8 mouse cellular contexts compared by ENCODE assay signal in genomic region chr17:46511059-46511710, GRCm38 (mm10). TPM values are rescaled to one million over a fixed set of nuclear protein-coding genes. Genes with fewer than 3 reads are reported as not detected.
DNase-seq lines count a peak whose midpoint lies in the region; ATAC-seq and TF ChIP-seq lines count a peak whose summit lies in the region.

No protein-coding gene starts in this region.

- peak; percentile 62 for TF ChIP-seq CTCF in ES-Bruce4 (IDR thresholded peaks at IDR 0.05; ENCODE audit: low read depth, low read length)

- TF ChIP-seq POLR2A in ES-Bruce4 (IDR thresholded peaks at IDR 0.05; ENCODE audit: insufficient read depth, low read length), result no peak

- intact Hi-C loops in heart, postnatal 36 days (cut with DNase I), result loop anchor here (1.0 kb wide), 1 partner anchor 75 kb away; no protein-coding TSS in a partner anchor

- no peak overlapping the region for H3K4me2 ChIP-seq in forebrain, embryonic 13.5 days

- H3K9ac ChIP-seq in ES-Bruce4 (ENCODE audit: low read depth, poor library complexity, severe bottlenecking), result no peak overlapping the region
- no peak overlapping the region for H3K9ac ChIP-seq in forebrain, embryonic 13.5 days

- no peak overlapping the region for H3K27ac ChIP-seq in ES-Bruce4 (ENCODE audit: insufficient read depth, low read length)
- H3K27ac ChIP-seq in forebrain, embryonic 13.5 days, result no peak overlapping the region

- no peak overlapping the region for H3K4me3 ChIP-seq in ES-Bruce4 (ENCODE audit: low read depth, low read length)
- no peak overlapping the region for H3K4me3 ChIP-seq in forebrain, embryonic 13.5 days

- no peak for TF ChIP-seq EP300 in ES-Bruce4 (IDR thresholded peaks at IDR 0.05; ENCODE audit: insufficient read depth, low read depth, low read length)

- DNase-seq in heart, postnatal 4 days, result peak; percentile 46
- DNase-seq in heart, postnatal 36 days, result no peak
- peak; percentile 7 for DNase-seq in lung, postnatal 36 days
- DNase-seq in right cerebral cortex, postnatal 14 days, result no peak
- no peak for DNase-seq in cerebellum, postnatal 36 days
- DNase-seq in cerebellum, adult 11 months, result no peak

- peak; percentile 41; the same call in 1 of the 2 replicates for ATAC-seq in forebrain, embryonic 13.5 days

- no peaks in the 10 kb centered on the region for H3K27me3 ChIP-seq in ES-Bruce4 (ENCODE audit: control insufficient read depth, insufficient read depth, low read length, poor library complexity, severe bottlenecking)
- H3K27me3 ChIP-seq in forebrain, embryonic 13.5 days, result no peaks in the 10 kb centered on the region

- WGBS in forebrain, embryonic 13.5 days, result 38% methylated on average over 11 of the region's 11 CpGs

- no peaks in the 10 kb centered on the region for H3K9me3 ChIP-seq in ES-Bruce4 (replicated peaks; ENCODE audit: control insufficient read depth, insufficient read depth, low read length, poor library complexity, severe bottlenecking)
- H3K9me3 ChIP-seq in forebrain, embryonic 13.5 days (replicated peaks), result no peaks in the 10 kb centered on the region

- H3K4me1 ChIP-seq in ES-Bruce4 (ENCODE audit: control insufficient read depth, insufficient read depth, low read length), result no peaks in the 10 kb centered on the region
- H3K4me1 ChIP-seq in forebrain, embryonic 13.5 days, result no peaks in the 10 kb centered on the region

- no peaks in the 10 kb centered on the region for H3K36me3 ChIP-seq in ES-Bruce4 (ENCODE audit: control insufficient read depth, insufficient read depth, low read length, poor library complexity, severe bottlenecking)
- 0 out of 2 replicates have a peak, but pooled peaks cover 7% of the 10 kb centered on the region for H3K36me3 ChIP-seq in forebrain, embryonic 13.5 days (ENCODE audit: poor library complexity, severe bottlenecking)

RNA-seq across cellular contexts. Expression of gene Dnph1, which starts 14.7 kb away (rescaled TPM):
- total RNA-seq in heart, postnatal 4 days (2021), result 10 to 100 TPM in 1 of 2 experiments, 1 to 10 TPM in 1; 9.5 to 10.2 TPM
- 1 to 10 TPM in 1 of 2 experiments, under 1 TPM in 1; 0.89 to 2.2 TPM for total RNA-seq in heart, postnatal 36 days (2021)
- polyA plus RNA-seq in ES-Bruce4 (2011; ENCODE audit: insufficient read depth, insufficient read length, low read depth, missing spikeins), result 21.8 and 24.1 TPM in 2 replicates
- 51.2 and 59.0 TPM in 2 replicates for polyA plus RNA-seq in forebrain, embryonic 13.5 days (2015; fragmentation: Nextera tagmentation; extraction: Ambion mirVana)

RNA-seq across cellular contexts. Expression of gene Ttbk1, which starts 23.7 kb away (rescaled TPM):
- under 1 TPM; 0.33 to 0.45 TPM for total RNA-seq in heart, postnatal 4 days (2021)
- under 1 TPM; 0.19 TPM for total RNA-seq in heart, postnatal 36 days (2021)
- polyA plus RNA-seq in ES-Bruce4 (2011; ENCODE audit: insufficient read depth, insufficient read length, low read depth, missing spikeins), result 0.90 and 1.3 TPM in 2 replicates
- polyA plus RNA-seq in forebrain, embryonic 13.5 days (2015; fragmentation: Nextera tagmentation; extraction: Ambion mirVana), result 3.7 and 4.1 TPM in 2 replicates

RNA-seq across cellular contexts. Expression of gene Cul9, which starts 35.0 kb away (rescaled TPM):
- total RNA-seq in heart, postnatal 4 days (2021), result 10 to 100 TPM; 12.0 to 12.6 TPM
- 10 to 100 TPM; 20.3 to 24.0 TPM for total RNA-seq in heart, postnatal 36 days (2021)
- 4.4 and 6.2 TPM in 2 replicates for polyA plus RNA-seq in ES-Bruce4 (2011; ENCODE audit: insufficient read depth, insufficient read length, low read depth, missing spikeins)
- 9.8 and 12.4 TPM in 2 replicates for polyA plus RNA-seq in forebrain, embryonic 13.5 days (2015; fragmentation: Nextera tagmentation; extraction: Ambion mirVana)

RNA-seq across cellular contexts. Expression of gene Srf, which starts 44.8 kb away (rescaled TPM):
- 100 to 1,000 TPM; 184 to 210 TPM for total RNA-seq in heart, postnatal 4 days (2021)
- total RNA-seq in heart, postnatal 36 days (2021), result 10 to 100 TPM; 85.7 to 94.7 TPM
- polyA plus RNA-seq in ES-Bruce4 (2011; ENCODE audit: insufficient read depth, insufficient read length, low read depth, missing spikeins), result 40.5 and 42.0 TPM in 2 replicates
- polyA plus RNA-seq in forebrain, embryonic 13.5 days (2015; fragmentation: Nextera tagmentation; extraction: Ambion mirVana), result 4.2 and 4.4 TPM in 2 replicates

Comparison
In these comparisons a context has a peak if more than half of its experiments do, and no peak if none do; other contexts are left out.
1. DNase-seq: peak in heart, postnatal 4 days (single experiment) and lung, postnatal 36 days (single experiment); none in heart, postnatal 36 days (0 of 2), right cerebral cortex, postnatal 14 days (single experiment), cerebellum, postnatal 36 days (0 of 2) and cerebellum, adult 11 months (single experiment).